Mouse (Mus musculus) duodenum, adult 2 months (tissue): Measurements from ENCODE around the gene Ccl11. TPM values are rescaled to one million over a fixed set of nuclear protein-coding genes. Genes with fewer than 3 reads are reported as not detected.

ENCODE experiments used
- polyA plus RNA-seq: library from polyadenylated mRNA; depleted of rRNA; stranded (reverse); fragments of >200 nt; gene quantifications from 2 replicates; pipeline ENCODE4 v1.2.3, GENCODE M21; 2012; ENCODE audit warnings: low replicate concordance; rRNA removed

Gene Ccl11
- 13.1 and 38.8 TPM in 2 replicates for polyA plus RNA-seq

DNA sequence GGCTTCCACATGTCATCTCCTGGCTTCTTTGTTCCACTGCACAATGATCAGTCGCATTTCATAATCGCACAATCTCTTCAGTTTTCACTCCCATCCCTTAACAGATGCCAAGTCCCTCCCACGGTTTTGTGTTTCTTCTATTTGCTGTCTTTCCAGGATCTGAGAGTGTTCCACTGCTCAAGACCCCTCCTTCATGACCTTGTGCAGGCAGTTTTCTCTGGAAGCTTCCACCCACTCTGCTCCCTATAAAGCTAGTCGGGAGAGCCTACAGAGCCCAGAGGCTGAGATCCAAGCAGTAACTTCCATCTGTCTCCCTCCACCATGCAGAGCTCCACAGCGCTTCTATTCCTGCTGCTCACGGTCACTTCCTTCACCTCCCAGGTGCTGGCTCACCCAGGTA lies at the start of gene Ccl11:
TSS of gene Ccl11 (plus strand) at position 178 of the 400 bp plus-strand sequence.

GRCm38 (mm10) chr11:82035356-82035755 lies 22.3 kb upstream of the Ccl11 start, which contains the start of gene Ccl2:
Gene Ccl2 (plus strand): TSS chr11:82035571.

GRCm38 (mm10) chr11:82038535-82038934 lies 19.1 kb upstream of the Ccl11 start, which contains the start of gene Gm17268:
Gene Gm17268 (minus strand): TSS chr11:82038562.

DNA sequence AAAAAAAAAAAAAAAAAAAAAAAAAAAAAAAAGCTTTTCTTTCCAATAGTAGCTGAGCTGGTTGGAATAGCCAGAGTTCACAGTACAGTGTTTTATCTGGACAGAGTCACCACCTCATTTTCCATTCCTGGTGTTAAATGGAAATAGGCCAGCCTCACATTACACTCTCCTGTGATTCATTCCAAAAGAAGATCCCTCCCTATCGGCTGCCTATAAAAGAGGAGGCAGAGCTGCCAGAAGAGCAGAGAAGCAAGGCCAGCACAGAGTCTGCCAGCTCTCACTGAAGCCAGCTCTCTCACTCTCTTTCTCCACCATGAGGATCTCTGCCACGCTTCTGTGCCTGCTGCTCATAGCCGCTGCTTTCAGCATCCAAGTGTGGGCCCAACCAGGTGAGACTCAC lies 12.2 kb upstream of the Ccl11 start, which contains the start of gene Ccl7:
TSS of gene Ccl7 (plus strand) at position 242 of the 400 bp plus-strand sequence.

GRCm38 (mm10) chr11:82101529-82101928 lies 43.9 kb downstream of the Ccl11 start, which contains the start of gene Ccl12:
Gene Ccl12 (plus strand): TSS chr11:82101845.

Other genes with a start within 250 kb of the Ccl11 start
- not detected in 2 replicates for gene 5530401A14Rik, start 197.2 kb upstream of the Ccl11 start, polyA plus RNA-seq
- 0.97 and 1.4 TPM in 2 replicates for gene Asic2, start 89.4 kb upstream of the Ccl11 start, polyA plus RNA-seq
- gene Ccl2, start 22.3 kb upstream of the Ccl11 start, polyA plus RNA-seq: 1.5 and 4.4 TPM in 2 replicates
- gene Gm17268, start 19.3 kb upstream of the Ccl11 start, polyA plus RNA-seq: not detected in 2 replicates
- gene Ccl7, start 12.1 kb upstream of the Ccl11 start, polyA plus RNA-seq: 0.33 and 1.2 TPM in 2 replicates
- gene Ccl12, start 44.0 kb downstream of the Ccl11 start, polyA plus RNA-seq: 0.36 and 1.7 TPM in 2 replicates
- 0.40 and 0.47 TPM in 2 replicates for gene Ccl8, start 57.4 kb downstream of the Ccl11 start, polyA plus RNA-seq
- gene Ccl1, start 247.9 kb downstream of the Ccl11 start, polyA plus RNA-seq: not detected in 2 replicates